Mouse (Mus musculus) adrenal gland, postnatal 4 days (tissue): ENCODE results near the gene Rabepk. TPM values are rescaled to one million over a fixed set of nuclear protein-coding genes. Genes with fewer than 3 reads are reported as not detected.
"Not testable (repeated sequence)": the region's sequence is repeated elsewhere in the genome, so short reads cannot be mapped to it uniquely, and the experiment has no call there.

Source experiments
- DNase-seq, 2 experiments: peaks; one replicate each; pipeline ENCODE4 v3.0.0; 2021 to 2022; ENCODE audit warnings: low spot score in 2 of 2, mixed read lengths in 2 of 2
- total RNA-seq, 2 experiments: library from RNA; stranded (reverse); gene quantifications; 2 replicates each; pipeline ENCODE4 v1.2.3; 2021

The Rabepk gene
- total RNA-seq, 2 experiments from 2014 or later = 29.7 to 31.4 TPM

DNA sequence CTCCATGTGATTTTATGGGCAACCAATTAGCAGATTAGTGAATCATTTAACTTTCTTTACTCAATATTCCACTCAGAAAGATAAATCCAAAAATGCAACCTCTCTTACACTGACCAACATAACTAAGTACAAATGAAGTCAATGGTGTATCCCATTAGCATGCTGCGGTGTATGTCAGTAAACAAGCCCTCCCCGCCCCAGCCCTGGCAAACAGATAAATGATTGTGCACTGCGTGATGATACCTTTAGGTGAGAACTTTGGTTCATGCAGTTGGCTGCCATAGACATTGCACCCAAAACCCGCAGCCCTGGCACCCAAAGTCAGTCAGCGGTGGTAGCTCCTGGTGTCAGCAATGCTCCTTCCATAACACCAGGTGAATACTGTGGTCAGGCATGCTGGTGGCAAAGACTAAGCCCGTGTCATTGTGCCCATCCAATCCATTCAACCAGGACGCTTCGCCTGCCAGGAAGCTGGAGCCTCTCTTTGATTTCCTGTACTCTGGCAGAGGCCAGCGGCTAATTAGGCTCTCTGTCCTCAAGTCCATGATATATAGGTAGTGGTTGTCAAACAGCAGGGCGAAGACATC lies 5.7 kb upstream of the Rabepk start:
- DNase-seq = no peak

DNA sequence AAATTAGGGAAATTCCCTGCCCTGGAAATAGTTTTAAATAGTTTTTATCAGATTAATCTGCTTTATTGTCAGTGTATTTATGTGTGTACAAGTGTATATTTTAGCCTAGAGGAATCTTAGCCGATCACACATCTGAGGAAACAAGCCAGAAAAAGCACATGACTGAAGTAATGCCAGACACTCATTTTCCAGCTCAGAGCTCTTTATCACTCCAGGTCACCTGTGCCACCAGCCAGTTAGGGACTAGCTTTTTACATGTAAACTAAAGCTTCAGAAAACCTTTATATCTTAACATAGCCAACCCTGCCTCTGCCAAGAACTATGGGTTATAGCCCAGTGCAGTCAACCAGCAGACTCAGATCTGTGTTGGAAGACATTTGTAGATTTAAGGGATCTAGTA lies 5.1 kb upstream of the Rabepk start:
- DNase-seq = no peak

DNA sequence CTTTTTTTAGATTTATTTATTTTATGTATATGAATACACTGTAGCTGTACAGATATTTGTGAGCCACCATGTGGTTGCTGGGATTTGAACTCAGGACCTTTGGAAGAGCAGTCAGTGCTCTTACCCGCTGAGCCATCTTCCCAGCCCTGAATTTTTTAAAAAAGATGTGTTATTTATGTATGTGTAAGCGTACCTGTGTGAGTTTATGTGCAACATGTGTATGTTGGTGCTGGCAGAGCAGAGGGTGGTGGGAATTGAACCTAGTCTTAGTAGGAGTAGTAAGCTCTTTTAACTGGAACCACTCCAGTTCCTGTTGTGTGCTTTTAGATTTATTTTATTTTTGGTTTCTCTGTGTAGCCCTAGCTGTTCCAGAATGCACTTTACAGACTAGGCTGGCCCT lies 4.5 kb upstream of the Rabepk start:
- DNase-seq = no peak

DNA sequence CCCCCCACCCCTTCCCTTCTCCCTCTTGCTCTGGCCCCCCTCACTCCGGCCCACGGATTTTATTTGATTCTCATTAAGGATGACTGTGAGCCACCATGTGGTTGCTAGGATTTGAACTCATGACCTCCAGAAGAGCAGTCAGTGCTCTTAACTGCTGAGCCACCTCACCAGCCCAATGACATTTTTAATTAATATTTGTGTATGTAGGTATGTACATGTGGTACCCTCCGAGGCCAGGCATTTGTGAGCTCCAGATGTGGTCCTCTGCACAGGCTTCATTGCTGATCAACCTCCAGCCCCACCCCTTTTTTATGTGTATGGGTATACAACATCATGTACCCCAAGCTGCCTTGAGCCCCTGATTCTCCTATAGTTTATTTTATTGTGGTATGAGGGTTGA lies 4.0 kb upstream of the Rabepk start:
- no peak for DNase-seq

DNA sequence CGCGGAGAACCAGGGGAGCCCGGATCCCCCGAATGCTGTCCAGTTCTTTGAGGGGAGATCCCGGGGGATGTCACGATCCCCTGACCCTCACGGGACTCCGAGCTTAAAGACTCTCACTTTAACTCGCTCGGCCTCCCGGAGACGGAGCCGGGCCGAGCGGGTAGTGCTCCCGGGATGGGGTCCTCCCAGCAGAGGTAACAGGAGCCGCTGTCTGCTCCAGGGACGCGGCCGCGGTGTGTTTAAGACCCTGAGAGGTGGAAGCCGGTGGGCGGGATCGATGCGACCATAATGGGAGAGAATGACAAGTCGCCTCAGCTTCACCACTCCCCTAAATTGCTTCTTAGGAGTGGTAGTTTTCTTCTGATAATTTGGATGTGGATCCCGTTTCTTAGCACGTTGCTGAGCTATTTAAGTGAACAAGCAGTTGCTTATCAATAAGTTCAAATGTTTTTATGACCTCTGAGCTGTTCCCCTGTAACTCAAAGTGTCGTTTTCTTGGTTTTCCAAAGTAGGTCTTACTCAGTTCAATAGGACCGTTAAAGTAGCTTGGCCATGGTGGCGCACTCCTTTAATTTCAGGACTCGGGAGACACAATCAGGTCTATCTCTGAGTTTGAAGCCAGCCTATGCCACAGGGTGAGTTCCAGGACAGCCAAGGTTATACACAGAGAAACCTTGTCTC lies 3.0 kb upstream of the Rabepk start:
- DNase-seq = not testable (repeated sequence)

DNA sequence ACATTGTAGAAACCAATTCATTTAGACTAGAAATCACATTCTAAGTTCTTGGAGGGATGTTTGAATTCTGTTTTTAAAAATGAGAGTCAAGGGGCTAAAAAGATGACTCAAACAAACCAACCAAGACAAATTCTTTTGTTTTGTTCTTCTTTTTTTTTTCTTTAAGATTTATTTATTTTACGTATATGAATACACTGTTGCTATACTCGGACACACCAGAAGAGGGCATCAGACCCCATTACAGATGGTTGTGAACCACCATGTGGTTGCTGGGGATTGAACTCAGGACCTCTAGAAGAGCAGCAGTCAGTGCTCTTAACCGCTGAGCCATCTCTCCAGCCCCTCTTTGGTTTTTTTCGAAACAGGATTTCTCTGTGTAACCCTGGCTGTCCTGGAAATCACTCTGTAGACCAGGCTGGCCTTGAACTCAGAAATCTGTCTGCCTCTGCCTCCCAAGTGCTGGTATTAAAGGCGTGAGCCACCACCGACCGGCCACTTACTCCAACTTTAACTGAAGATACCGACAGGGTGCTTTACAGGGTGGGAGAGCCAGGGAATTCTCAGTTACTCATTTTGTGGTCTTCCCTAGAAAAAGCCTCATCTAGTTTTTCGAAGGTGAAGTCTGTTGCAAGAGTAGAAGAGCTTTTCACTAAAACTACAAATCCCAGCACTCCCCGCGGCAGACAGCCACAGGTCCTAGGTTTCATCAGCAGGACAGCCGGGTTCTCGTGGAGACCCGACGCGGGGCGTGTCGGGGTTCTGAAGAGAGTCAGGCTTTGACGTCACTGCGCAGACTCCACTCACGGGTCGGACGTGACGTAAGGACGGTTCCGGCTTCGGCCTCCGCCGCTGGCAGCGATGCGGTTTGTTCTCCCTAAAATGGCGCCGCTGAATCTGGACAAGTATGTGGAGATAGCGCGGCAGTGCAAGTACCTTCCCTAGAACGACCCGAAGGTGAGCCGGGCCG lies 2.1 kb upstream of the Rabepk start:
- peak; percentile 74 to 91 for DNase-seq

DNA sequence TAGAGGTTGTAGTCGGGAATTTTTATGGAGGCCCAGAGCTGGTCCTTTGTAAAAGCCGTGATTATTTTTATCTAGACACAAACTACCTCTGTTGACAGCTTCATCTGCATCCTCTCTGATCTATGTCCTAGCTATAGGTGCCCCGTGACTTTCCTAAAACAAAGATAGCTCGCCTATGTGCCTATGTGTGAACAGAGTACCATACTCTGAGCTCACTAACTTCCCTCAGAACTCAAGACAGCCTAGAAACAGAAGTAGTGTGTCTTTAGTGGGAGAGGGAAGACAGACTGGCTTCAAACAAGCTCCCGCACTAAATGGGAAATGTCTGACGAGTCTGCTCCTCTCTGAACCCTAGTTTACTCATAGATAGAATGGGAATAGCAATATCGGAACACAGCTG lies 659 bp upstream of the Rabepk start:
- DNase-seq = no peak

DNA sequence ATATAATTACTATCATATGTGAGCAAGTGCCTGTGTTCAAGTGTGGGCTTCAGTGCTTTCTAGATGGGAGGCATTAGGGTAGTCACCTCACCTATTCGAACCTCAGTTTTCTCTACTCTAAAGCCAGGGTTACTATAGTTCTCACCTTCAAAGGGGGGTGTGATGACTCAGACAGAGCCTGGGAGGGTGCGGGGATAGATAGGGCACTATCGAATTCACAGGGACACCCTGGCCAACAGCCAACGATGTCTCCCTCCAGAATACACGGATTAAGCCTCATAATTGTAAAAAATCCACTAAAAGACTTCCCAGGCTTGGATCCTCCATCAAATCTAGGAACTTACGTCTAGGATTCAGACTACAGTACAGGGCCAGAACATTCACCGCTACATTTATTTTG lies 4.3 kb downstream of the Rabepk start:
- no peak for DNase-seq

DNA sequence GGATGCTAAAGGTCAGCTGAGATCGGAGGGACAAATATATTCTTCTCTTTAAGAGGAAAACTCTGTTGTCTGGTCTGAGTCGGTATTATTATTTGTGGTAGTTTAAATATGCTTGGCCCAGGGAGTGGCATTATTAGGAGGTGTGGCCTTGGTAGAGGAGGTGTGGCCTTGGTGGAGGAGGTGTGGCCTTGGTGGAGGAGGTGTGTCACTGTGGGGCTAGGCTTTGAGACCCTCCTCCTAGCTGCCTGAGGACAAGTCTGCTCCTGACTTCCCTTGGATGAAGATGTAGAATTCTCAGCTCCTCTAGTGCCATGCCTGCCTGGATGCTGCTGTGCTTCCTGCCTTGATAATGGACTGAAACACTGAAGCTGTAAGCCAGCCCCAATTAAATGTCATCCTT lies 5.2 kb downstream of the Rabepk start:
- no peak for DNase-seq

DNA sequence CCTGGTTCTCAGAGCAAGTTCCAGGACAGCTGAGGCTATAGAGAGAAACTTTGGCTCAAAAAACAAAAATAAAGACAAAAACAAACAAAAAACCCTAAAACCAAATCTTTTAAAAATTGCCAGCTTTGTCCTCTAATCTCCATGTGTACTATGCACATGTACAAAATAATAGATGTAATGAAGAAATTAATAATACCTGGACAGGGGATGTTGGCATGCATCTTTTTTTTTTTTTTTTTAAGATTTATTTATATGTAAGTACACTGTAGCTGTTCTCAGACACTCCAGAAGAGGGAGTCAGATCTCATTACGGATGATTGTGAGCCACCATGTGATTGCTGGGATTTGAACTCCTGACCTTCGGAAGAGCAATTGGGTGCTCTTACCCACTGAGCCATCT lies 7.2 kb downstream of the Rabepk start:
- DNase-seq = not testable (repeated sequence)

DNA sequence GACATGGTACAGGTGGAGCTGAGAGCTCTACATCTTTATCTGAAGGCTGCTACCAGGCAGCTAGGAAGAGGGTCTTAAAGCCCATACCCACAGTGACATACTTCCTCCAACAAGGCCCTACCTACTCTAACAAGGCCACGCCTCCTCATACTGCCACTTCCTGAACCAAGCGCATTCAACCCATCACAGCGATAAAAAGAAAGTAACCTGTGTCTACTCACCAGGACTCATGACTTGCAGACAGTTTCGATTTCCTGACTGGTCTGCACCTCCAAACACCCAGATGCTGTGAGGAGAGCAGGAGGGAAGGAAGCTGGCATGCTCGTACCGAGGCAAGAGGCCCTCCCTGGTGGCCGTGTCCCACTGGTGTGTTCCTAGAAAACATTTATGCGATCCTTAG lies 9.4 kb downstream of the Rabepk start:
- no peak for DNase-seq

DNA sequence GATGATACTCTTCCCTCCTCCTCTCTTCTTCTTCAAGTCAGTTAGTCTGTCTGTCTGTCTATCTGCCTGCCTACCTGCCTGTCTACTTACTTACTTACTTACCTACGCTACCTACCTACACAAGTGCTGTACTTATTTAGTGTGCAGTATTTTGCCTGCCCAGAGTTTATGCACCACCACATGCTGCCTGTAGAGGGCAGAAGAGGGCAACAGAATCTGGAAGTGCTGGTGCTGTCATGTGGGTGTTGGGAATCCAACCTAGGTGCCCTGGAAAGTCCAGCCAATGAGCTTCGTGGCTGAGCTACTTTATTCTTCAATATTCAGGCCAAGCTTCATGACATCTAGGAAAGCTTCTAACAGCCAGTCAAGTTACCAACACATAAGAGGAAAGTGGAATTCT lies 15.6 kb downstream of the Rabepk start:
- no peak for DNase-seq

DNA sequence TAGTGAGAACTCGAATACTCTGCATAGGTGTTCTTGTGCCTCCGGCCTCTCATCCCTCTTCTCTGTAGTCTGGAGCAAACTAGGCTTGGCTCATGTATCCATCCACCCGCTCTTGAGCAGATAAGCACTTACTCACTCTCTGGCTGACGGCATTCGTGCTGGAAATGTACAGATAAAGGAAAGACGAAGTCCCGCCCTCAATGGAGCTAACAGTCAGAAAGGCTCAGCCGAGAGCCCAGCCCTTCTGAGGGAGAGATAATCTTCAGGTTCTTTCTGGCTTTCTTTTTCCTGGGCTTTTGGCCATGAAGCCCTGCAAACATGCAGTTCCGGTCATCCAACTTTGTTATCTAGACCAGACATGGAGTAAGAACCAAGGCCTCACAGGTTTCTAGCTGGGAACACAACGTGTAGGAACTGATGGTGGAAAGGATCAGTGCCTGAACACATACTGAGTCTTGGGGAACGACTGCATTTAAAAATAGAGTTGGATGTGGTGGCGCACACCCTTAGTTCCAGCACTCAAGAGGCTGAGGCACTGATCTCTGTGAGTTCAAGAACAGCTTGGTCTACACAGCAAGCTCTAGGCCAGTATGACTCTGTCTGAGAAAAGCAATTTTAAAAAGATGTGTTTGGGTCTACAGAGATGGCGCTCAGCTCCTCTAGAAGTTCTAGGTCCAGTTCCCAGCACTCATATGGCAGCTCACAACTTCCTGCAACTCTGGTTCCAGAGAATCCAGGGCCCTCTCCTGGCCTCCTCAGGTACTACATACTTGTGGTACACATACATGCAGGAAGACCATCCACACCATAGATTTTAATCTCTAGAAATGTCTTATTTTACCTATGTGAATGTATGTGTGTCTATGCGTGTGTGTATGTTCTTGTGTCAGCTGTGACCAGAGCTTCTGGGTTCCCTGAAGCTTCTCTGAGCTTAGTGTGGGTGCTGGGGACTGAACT lies 16.4 kb downstream of the Rabepk start:
- DNase-seq = no peak

DNA sequence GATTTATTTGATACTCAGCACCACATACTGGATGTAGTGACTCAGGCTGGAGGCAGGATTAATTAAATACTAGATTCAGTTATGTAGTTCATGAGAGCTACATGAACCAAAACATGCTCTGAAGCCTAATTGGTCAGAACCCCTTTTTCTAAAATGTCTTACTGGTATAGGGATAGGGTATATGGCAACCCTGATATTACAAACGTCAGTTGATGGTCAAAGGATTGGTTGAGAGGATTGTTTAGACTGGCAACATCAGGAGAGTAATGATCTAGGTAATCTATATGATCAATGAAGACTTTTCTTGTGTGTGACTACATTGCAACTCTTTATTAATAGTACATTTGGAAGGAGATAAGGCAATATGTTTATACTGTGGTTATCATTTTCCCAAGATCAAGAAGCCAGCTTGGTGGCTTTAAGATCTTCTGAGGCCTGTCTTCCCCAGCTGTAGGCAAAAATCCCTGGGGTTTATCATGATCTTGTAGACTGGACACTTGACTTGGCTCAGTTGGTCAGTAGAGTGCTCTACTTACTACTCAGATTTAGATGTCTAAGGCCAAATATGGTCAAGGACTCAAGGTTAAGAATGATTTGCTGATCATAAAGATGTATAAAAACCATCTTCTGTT lies 22.4 kb downstream of the Rabepk start:
- no peak for DNase-seq

DNA sequence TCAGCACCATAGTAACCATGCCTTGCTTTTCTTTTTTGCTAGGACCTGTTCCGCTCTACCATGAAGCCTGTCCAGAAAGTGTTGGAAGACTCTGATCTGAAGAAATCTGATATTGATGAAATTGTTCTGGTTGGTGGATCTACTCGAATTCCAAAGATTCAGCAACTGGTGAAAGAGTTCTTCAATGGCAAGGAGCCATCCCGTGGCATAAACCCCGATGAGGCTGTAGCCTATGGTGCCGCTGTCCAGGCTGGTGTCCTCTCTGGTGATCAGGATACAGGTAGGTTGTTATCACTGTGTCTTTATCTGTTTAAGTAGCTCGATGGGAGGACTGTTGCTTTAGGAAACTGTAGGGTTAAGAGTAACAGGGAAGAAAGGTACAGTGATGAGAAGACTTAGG lies 25.2 kb downstream of the Rabepk start:
- no peak for DNase-seq

DNA sequence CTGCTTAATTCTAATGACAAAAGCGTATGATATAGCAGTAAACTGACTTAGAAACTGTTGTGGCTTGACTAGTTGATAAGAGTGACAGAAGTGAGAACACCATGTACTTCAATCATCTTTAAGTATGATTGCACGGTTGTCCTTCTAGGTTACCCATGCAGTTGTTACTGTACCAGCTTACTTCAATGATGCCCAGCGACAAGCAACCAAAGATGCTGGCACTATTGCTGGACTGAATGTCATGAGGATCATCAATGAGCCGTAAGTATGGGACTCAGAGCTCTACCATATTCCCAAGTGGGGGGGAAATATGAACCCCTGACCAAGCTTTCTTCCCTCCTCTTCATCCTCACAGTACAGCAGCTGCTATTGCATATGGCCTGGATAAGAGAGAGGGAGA lies 26.0 kb downstream of the Rabepk start:
- no peak for DNase-seq

DNA sequence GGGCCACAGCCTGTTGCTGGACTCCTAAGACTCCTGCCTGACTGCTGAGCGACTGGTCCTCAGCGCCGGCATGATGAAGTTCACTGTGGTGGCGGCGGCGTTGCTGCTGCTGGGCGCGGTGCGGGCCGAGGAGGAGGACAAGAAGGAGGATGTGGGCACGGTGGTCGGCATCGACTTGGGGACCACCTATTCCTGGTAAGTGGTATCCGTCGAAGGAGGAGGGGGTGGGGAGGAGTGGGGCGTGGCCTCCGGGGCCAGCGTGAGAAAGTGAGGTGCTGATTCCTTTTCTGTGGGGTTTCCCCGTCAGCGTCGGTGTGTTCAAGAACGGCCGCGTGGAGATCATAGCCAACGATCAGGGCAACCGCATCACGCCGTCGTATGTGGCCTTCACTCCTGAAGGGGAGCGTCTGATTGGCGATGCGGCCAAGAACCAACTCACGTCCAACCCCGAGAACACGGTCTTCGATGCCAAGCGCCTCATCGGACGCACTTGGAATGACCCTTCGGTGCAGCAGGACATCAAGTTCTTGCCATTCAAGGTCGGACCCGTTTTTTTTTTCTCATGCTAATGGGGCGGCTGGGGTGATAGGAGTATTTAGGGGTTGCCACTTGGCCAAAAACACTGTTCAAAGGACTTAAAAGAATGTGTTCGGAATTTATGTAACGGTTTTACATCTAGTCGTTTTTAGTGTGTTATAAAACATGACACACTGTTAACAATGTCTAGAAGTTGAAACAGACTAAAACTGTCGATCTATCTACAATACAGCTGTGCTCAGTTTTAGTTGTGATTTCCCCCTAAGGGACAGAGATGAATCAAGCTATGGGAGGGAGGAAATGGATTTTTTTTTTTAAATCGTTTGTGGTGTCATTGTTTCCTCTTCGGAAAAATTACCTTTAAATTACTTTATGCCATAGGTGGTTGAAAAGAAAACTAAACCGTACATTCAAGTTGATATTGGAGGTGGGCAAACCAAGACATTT lies 27.2 kb downstream of the Rabepk start:
- no peak for DNase-seq

DNA sequence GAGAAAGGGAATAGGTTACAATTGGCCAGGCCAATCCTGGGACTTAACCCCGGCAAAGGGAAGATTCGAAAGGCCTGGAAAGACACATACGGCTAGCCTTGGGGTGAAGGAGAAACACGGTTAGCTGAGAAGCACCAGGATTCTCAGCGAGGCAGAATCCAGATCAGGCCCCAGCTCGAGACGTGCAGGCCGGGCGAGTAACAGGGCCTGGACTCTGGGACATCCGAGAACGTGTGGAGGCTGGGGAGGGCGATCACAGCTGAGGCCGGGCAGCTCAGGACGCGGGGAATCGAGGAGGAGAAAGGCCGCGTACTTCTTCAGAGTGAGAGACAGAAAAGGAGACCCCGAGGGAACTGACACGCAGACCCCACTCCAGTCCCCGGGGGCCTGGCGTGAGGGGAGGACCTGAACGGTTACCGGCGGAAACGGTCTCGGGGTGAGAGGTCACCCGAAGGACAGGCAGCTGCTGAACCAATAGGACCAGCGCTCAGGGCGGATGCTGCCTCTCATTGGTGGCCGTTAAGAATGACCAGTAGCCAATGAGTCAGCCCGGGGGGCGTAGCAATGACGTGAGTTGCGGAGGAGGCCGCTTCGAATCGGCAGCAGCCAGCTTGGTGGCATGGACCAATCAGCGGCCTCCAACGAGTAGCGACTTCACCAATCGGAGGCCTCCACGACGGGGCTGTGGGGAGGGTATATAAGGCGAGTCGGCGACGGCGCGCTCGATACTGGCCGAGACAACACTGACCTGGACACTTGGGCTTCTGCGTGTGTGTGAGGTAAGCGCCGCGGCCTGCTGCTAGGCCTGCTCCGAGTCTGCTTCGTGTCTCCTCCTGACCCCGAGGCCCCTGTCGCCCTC lies 28.1 kb downstream of the Rabepk start, which contains the start of gene Hspa5:
Gene Hspa5, plus strand, starts transcription at position 603 of the 859 bp plus-strand sequence.
- DNase-seq = peak; percentile 93 to 99
